In the genomic region with DNA sequence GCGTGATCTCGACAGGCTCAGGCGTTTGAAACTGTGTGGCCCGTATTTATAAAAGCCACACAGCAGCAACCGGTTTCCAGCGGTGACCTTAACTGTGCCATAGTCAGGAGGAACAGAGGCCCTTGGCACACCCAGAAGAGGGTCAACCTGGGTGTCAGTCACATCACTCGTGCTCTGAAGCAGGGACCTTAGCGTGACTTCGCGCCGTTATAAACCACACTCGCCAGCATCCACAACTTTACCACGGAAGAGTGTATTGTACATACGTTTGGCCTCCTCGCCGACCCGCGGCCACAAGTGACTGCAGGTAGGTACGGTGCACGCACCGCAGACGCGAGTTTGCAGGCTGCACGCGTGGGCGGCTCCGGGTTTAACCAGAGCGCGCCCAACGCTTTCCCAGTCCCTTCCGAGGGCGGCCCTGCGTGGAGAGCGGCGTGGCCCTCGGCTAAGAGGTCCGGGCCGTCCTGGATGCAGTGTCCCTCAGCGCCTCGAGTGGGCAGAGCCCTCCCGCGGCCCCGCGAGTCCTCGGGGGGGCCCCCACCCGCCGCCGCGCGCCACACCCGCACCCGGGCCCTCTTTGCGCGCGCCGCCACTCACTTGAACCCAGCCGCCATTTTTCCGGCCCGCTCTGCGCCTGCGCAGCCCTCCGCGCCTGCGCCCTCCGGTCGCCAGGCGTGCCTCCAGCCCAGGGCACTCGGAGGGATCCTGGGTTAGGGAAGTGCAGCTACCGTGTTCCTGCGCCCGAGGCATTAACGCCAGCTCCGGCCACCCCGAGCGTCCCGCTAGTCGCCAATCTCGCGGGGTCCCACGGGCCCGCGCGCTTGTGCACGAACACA, we compare ENCODE assay signal across 8 mouse cellular contexts. TPM values are rescaled to one million over a fixed set of nuclear protein-coding genes. Genes with fewer than 3 reads are reported as not detected.
DNase-seq lines count a peak whose midpoint lies in the region; ATAC-seq and TF ChIP-seq lines count a peak whose summit lies in the region.

No protein-coding gene starts in this region.

- no peak for TF ChIP-seq CTCF in ES-Bruce4 (IDR thresholded peaks at IDR 0.05; ENCODE audit: low read depth, low read length)

- H3K9me3 ChIP-seq in ES-Bruce4 (replicated peaks; ENCODE audit: control insufficient read depth, insufficient read depth, low read length, poor library complexity, severe bottlenecking): no peaks in the 10 kb centered on the region
- no peaks in the 10 kb centered on the region for H3K9me3 ChIP-seq in forebrain, embryonic 13.5 days (replicated peaks)
- no peaks in the 10 kb centered on the region for H3K9me3 ChIP-seq in liver, embryonic 15.5 days (replicated peaks)
- H3K9me3 ChIP-seq in neural tube, embryonic 11.5 days (ENCODE audit: control insufficient read depth, low read length): no peaks in the 10 kb centered on the region
- no peaks in the 10 kb centered on the region for H3K9me3 ChIP-seq in stomach, embryonic 16.5 days (replicated peaks; ENCODE audit: control insufficient read depth, low read length)

- H3K4me1 ChIP-seq in ES-Bruce4 (ENCODE audit: control insufficient read depth, insufficient read depth, low read length): no peaks in the 10 kb centered on the region
- H3K4me1 ChIP-seq in forebrain, embryonic 13.5 days: peaks cover 12% of the 10 kb centered on the region
- peaks cover 30% of the 10 kb centered on the region for H3K4me1 ChIP-seq in liver, embryonic 15.5 days (replicated peaks)
- peaks cover 5% of the 10 kb centered on the region; the same call in 1 of the 2 replicates for H3K4me1 ChIP-seq in neural tube, embryonic 11.5 days (ENCODE audit: control insufficient read depth, insufficient read depth, low read length)
- H3K4me1 ChIP-seq in stomach, embryonic 16.5 days (ENCODE audit: control insufficient read depth, insufficient read depth, low read length): peaks cover 19% of the 10 kb centered on the region; the same call in 1 of the 2 replicates

- ATAC-seq in forebrain, embryonic 13.5 days: peak; percentile 96
- peak; percentile 93 for ATAC-seq in liver, embryonic 15.5 days (ENCODE audit: insufficient read depth)
- ATAC-seq in neural tube, embryonic 11.5 days (ENCODE audit: insufficient read depth, low FRiP score, low TSS enrichment): peak; percentile 94
- ATAC-seq in stomach, embryonic 16.5 days (ENCODE audit: insufficient read depth, low FRiP score): peak; percentile 95

- peaks cover 30% of the 10 kb centered on the region for H3K36me3 ChIP-seq in ES-Bruce4 (ENCODE audit: control insufficient read depth, insufficient read depth, low read length, poor library complexity, severe bottlenecking)
- H3K36me3 ChIP-seq in forebrain, embryonic 13.5 days (ENCODE audit: poor library complexity, severe bottlenecking): peaks cover 46% of the 10 kb centered on the region
- peaks cover 44% of the 10 kb centered on the region for H3K36me3 ChIP-seq in liver, embryonic 15.5 days (replicated peaks)
- H3K36me3 ChIP-seq in neural tube, embryonic 11.5 days (ENCODE audit: control insufficient read depth, insufficient read depth, low read length): peaks cover 7% of the 10 kb centered on the region
- H3K36me3 ChIP-seq in stomach, embryonic 16.5 days (ENCODE audit: control insufficient read depth, insufficient read depth, low read length): peaks cover 13% of the 10 kb centered on the region

- no peak for TF ChIP-seq POLR2A in ES-Bruce4 (IDR thresholded peaks at IDR 0.05; ENCODE audit: insufficient read depth, low read length)

- H3K9ac ChIP-seq in ES-Bruce4 (ENCODE audit: low read depth, poor library complexity, severe bottlenecking): peak overlapping the region; percentile 82
- H3K9ac ChIP-seq in forebrain, embryonic 13.5 days: peak overlapping the region; percentile 93
- H3K9ac ChIP-seq in liver, embryonic 15.5 days: peak overlapping the region; percentile 83
- H3K9ac ChIP-seq in neural tube, embryonic 11.5 days (ENCODE audit: low read length): peak overlapping the region; percentile 96
- H3K9ac ChIP-seq in stomach, embryonic 16.5 days (ENCODE audit: low read length): peak overlapping the region; percentile 97

- intact Hi-C loops in heart, postnatal 10 days (cut with DNase I): loop anchor here (1.0 to 2.0 kb wide), 3 partner anchors 41 to 330 kb away; no protein-coding TSS in a partner anchor

- DNase-seq in c-Kit-positive CD71-positive TER-119-negative erythroid progenitor cells, embryonic 14.5 days (ENCODE audit: low read depth): peak; percentile 67
- peak; percentile 92 to 94 for DNase-seq in heart, postnatal 10 days
- peak; percentile 92 to 95 for DNase-seq in kidney, postnatal 4 days
- peak; percentile 93 for DNase-seq in neural tube, embryonic 11.5 days (ENCODE audit: low spot score)

- H3K27ac ChIP-seq in ES-Bruce4 (ENCODE audit: insufficient read depth, low read length): peak overlapping the region; percentile 75
- peak overlapping the region; percentile 98 for H3K27ac ChIP-seq in forebrain, embryonic 13.5 days
- H3K27ac ChIP-seq in liver, embryonic 15.5 days (replicated peaks): peak overlapping the region; percentile 99
- peak overlapping the region; percentile 98 for H3K27ac ChIP-seq in neural tube, embryonic 11.5 days (ENCODE audit: low read depth, low read length)
- peak overlapping the region; percentile 100 for H3K27ac ChIP-seq in stomach, embryonic 16.5 days (ENCODE audit: low read length)

- no peaks in the 10 kb centered on the region for H3K27me3 ChIP-seq in ES-Bruce4 (ENCODE audit: control insufficient read depth, insufficient read depth, low read length, poor library complexity, severe bottlenecking)
- no peaks in the 10 kb centered on the region for H3K27me3 ChIP-seq in forebrain, embryonic 13.5 days
- no peaks in the 10 kb centered on the region for H3K27me3 ChIP-seq in liver, embryonic 15.5 days
- H3K27me3 ChIP-seq in neural tube, embryonic 11.5 days (ENCODE audit: control insufficient read depth, insufficient read depth, low read length): no peaks in the 10 kb centered on the region
- H3K27me3 ChIP-seq in stomach, embryonic 16.5 days (ENCODE audit: control insufficient read depth, insufficient read depth, low read length): no peaks in the 10 kb centered on the region

- H3K4me3 ChIP-seq in ES-Bruce4 (ENCODE audit: low read depth, low read length): peak overlapping the region; percentile 99
- peak overlapping the region; percentile 83 for H3K4me3 ChIP-seq in forebrain, embryonic 13.5 days
- peak overlapping the region; percentile 87 for H3K4me3 ChIP-seq in liver, embryonic 15.5 days (replicated peaks)
- H3K4me3 ChIP-seq in neural tube, embryonic 11.5 days (ENCODE audit: low read depth, low read length): peak overlapping the region; percentile 70
- peak overlapping the region; percentile 90 for H3K4me3 ChIP-seq in stomach, embryonic 16.5 days (replicated peaks; ENCODE audit: low read length)

- TF ChIP-seq EP300 in ES-Bruce4 (IDR thresholded peaks at IDR 0.05; ENCODE audit: insufficient read depth, low read depth, low read length): no peak

- peak overlapping the region; percentile 90 for H3K4me2 ChIP-seq in forebrain, embryonic 13.5 days
- peak overlapping the region; percentile 98 for H3K4me2 ChIP-seq in liver, embryonic 15.5 days
- H3K4me2 ChIP-seq in neural tube, embryonic 11.5 days (ENCODE audit: low read depth): peak overlapping the region; percentile 73
- peak overlapping the region; percentile 84 for H3K4me2 ChIP-seq in stomach, embryonic 16.5 days (ENCODE audit: low read depth, low read length)

- under 1% methylated on average over 73 of the region's 84 CpGs for WGBS in forebrain, embryonic 13.5 days
- under 1% methylated on average over 84 of the region's 84 CpGs for WGBS in liver, embryonic 15.5 days (ENCODE audit: insufficient replicate concordance)
- WGBS in neural tube, embryonic 11.5 days: 0% methylated on average over 48 of the region's 84 CpGs
- under 1% methylated on average over 83 of the region's 84 CpGs for WGBS in stomach, embryonic 16.5 days

RNA-seq across cellular contexts. Expression of a gene that starts 0.6 kb away (rescaled TPM):
- polyA plus RNA-seq in ES-Bruce4 (2011; ENCODE audit: insufficient read depth, insufficient read length, low read depth, missing spikeins): 200 and 214 TPM in 2 replicates
- 117 and 121 TPM in 2 replicates for polyA plus RNA-seq in forebrain, embryonic 13.5 days (2015; fragmentation: Nextera tagmentation; extraction: Ambion mirVana)
- total RNA-seq in heart, postnatal 10 days (2021): 10 to 100 TPM; 22.6 to 24.8 TPM
- 63.7 and 69.7 TPM in 2 replicates for polyA plus RNA-seq in liver, embryonic 15.5 days (2015; fragmentation: Nextera tagmentation; extraction: Ambion mirVana)
- polyA plus RNA-seq in neural tube, embryonic 11.5 days (2014; fragmentation: Nextera tagmentation; extraction: Ambion mirVana): 138 and 142 TPM in 2 replicates
- 87.3 and 90.3 TPM in 2 replicates for polyA plus RNA-seq in stomach, embryonic 16.5 days (2015; fragmentation: Nextera tagmentation; extraction: Ambion mirVana)

RNA-seq across cellular contexts. Expression of a gene that starts 0.7 kb away (rescaled TPM):
- 20.9 and 22.9 TPM in 2 replicates for polyA plus RNA-seq in ES-Bruce4 (2011; ENCODE audit: insufficient read depth, insufficient read length, low read depth, missing spikeins)
- 44.7 and 45.4 TPM in 2 replicates for polyA plus RNA-seq in forebrain, embryonic 13.5 days (2015; fragmentation: Nextera tagmentation; extraction: Ambion mirVana)
- 10 to 100 TPM; 17.4 to 17.6 TPM for total RNA-seq in heart, postnatal 10 days (2021)
- 21.4 and 21.9 TPM in 2 replicates for polyA plus RNA-seq in liver, embryonic 15.5 days (2015; fragmentation: Nextera tagmentation; extraction: Ambion mirVana)
- polyA plus RNA-seq in neural tube, embryonic 11.5 days (2014; fragmentation: Nextera tagmentation; extraction: Ambion mirVana): 38.4 and 38.6 TPM in 2 replicates
- 63.6 and 64.9 TPM in 2 replicates for polyA plus RNA-seq in stomach, embryonic 16.5 days (2015; fragmentation: Nextera tagmentation; extraction: Ambion mirVana)

RNA-seq across cellular contexts. Expression of a gene that starts 20.5 kb away (rescaled TPM):
- polyA plus RNA-seq in ES-Bruce4 (2011; ENCODE audit: insufficient read depth, insufficient read length, low read depth, missing spikeins): not detected in 2 replicates
- polyA plus RNA-seq in forebrain, embryonic 13.5 days (2015; fragmentation: Nextera tagmentation; extraction: Ambion mirVana): 0.72 TPM in 1 of 2 replicates, not detected in the other
- not detected for total RNA-seq in heart, postnatal 10 days (2021)
- 0.14 TPM in 1 of 2 replicates, not detected in the other for polyA plus RNA-seq in liver, embryonic 15.5 days (2015; fragmentation: Nextera tagmentation; extraction: Ambion mirVana)
- polyA plus RNA-seq in neural tube, embryonic 11.5 days (2014; fragmentation: Nextera tagmentation; extraction: Ambion mirVana): 0.41 TPM in 1 of 2 replicates, not detected in the other
- polyA plus RNA-seq in stomach, embryonic 16.5 days (2015; fragmentation: Nextera tagmentation; extraction: Ambion mirVana): 0.51 and 0.88 TPM in 2 replicates

RNA-seq across cellular contexts. Expression of a gene that starts 20.8 kb away (rescaled TPM):
- polyA plus RNA-seq in ES-Bruce4 (2011; ENCODE audit: insufficient read depth, insufficient read length, low read depth, missing spikeins): 0.17 TPM in 1 of 2 replicates, not detected in the other
- 0.05 and 0.15 TPM in 2 replicates for polyA plus RNA-seq in forebrain, embryonic 13.5 days (2015; fragmentation: Nextera tagmentation; extraction: Ambion mirVana)
- 1 to 10 TPM; 1.3 to 2.0 TPM for total RNA-seq in heart, postnatal 10 days (2021)
- polyA plus RNA-seq in liver, embryonic 15.5 days (2015; fragmentation: Nextera tagmentation; extraction: Ambion mirVana): 0.06 TPM in 1 of 2 replicates, not detected in the other
- polyA plus RNA-seq in neural tube, embryonic 11.5 days (2014; fragmentation: Nextera tagmentation; extraction: Ambion mirVana): 0.43 and 0.57 TPM in 2 replicates
- 1.1 and 1.3 TPM in 2 replicates for polyA plus RNA-seq in stomach, embryonic 16.5 days (2015; fragmentation: Nextera tagmentation; extraction: Ambion mirVana)

RNA-seq across cellular contexts. Expression of a gene that starts 42.0 kb away (rescaled TPM):
- polyA plus RNA-seq in ES-Bruce4 (2011; ENCODE audit: insufficient read depth, insufficient read length, low read depth, missing spikeins): 99.9 and 111 TPM in 2 replicates
- 98.1 and 100.0 TPM in 2 replicates for polyA plus RNA-seq in forebrain, embryonic 13.5 days (2015; fragmentation: Nextera tagmentation; extraction: Ambion mirVana)
- 10 to 100 TPM; 35.1 to 41.8 TPM for total RNA-seq in heart, postnatal 10 days (2021)
- polyA plus RNA-seq in liver, embryonic 15.5 days (2015; fragmentation: Nextera tagmentation; extraction: Ambion mirVana): 27.8 and 27.9 TPM in 2 replicates
- 109 and 114 TPM in 2 replicates for polyA plus RNA-seq in neural tube, embryonic 11.5 days (2014; fragmentation: Nextera tagmentation; extraction: Ambion mirVana)
- 88.9 and 92.8 TPM in 2 replicates for polyA plus RNA-seq in stomach, embryonic 16.5 days (2015; fragmentation: Nextera tagmentation; extraction: Ambion mirVana)

Comparison
In these comparisons a context has a peak if more than half of its experiments do, and no peak if none do; other contexts are left out.
1. Peak in every context shown above with its lines: DNase-seq, ATAC-seq, H3K4me3 ChIP-seq and H3K27ac ChIP-seq.